ENCODE assay signal across 9 mouse cellular contexts in genomic region chr2:168923706-168924105, GRCm38 (mm10). TPM values are rescaled to one million over a fixed set of nuclear protein-coding genes. Genes with fewer than 3 reads are reported as not detected.
A peak's percentile ranks its signal among the peaks of the same experiment; 100 is the strongest.
DNase-seq lines count a peak whose midpoint lies in the region; ATAC-seq and TF ChIP-seq lines count a peak whose summit lies in the region.
"Had no signal": no experiment of that assay in that cellular context is flagged by ENCODE, and none has a peak within 500 bp of the region (broad histone marks: within the 10 kb centered on the region; RNA-seq: fewer than 3 reads in every experiment).

No protein-coding gene starts in this region.

- no peaks in the 10 kb centered on the region for H3K4me1 ChIP-seq in heart, embryonic 12.5 days (replicated peaks)
- no peaks in the 10 kb centered on the region for H3K4me1 ChIP-seq in embryonic facial prominence, embryonic 14.5 days (ENCODE audit: control insufficient read depth, insufficient read depth, low read length)
- no peaks in the 10 kb centered on the region; the same call in 1 of the 2 replicates for H3K4me1 ChIP-seq in limb, embryonic 14.5 days (ENCODE audit: control insufficient read depth, insufficient read depth, low read length)
- H3K4me1 ChIP-seq: heart, embryonic 15.5 days had no signal

- peaks cover 27% of the 10 kb centered on the region for H3K36me3 ChIP-seq in heart, embryonic 12.5 days
- peaks cover 30% of the 10 kb centered on the region for H3K36me3 ChIP-seq in embryonic facial prominence, embryonic 14.5 days (ENCODE audit: control insufficient read depth, insufficient read depth, low read length)
- H3K36me3 ChIP-seq in limb, embryonic 14.5 days (ENCODE audit: control insufficient read depth, insufficient read depth, low read length), result peaks cover 18% of the 10 kb centered on the region

- H3K9me3 ChIP-seq in heart, embryonic 12.5 days (replicated peaks), result 0 out of 2 replicates have a peak, but pooled peaks cover 4% of the 10 kb centered on the region
- H3K9me3 ChIP-seq in embryonic facial prominence, embryonic 14.5 days (ENCODE audit: control insufficient read depth, low read length), result 0 out of 2 replicates have a peak, but pooled peaks cover 6% of the 10 kb centered on the region
- H3K9me3 ChIP-seq in limb, embryonic 14.5 days (ENCODE audit: control insufficient read depth, low read length), result no peaks in the 10 kb centered on the region
- H3K9me3 ChIP-seq: heart, embryonic 15.5 days had no signal

- no peak overlapping the region for H3K4me2 ChIP-seq in heart, embryonic 12.5 days
- H3K4me2 ChIP-seq in embryonic facial prominence, embryonic 14.5 days (ENCODE audit: low read depth, low read length), result no peak overlapping the region
- no peak overlapping the region for H3K4me2 ChIP-seq in limb, embryonic 14.5 days (replicated peaks; ENCODE audit: low read depth, low read length, severe bottlenecking)
- H3K4me2 ChIP-seq: heart, embryonic 15.5 days had no signal

- ATAC-seq in heart, embryonic 12.5 days (ENCODE audit: insufficient number of reproducible peaks, low FRiP score), result no peak
- ATAC-seq in embryonic facial prominence, embryonic 14.5 days (ENCODE audit: low read depth), result no peak
- peak; percentile 20; the same call in 1 of the 2 replicates for ATAC-seq in limb, embryonic 14.5 days (ENCODE audit: low FRiP score, low read depth)
- no peak for ATAC-seq in megakaryocyte-erythroid progenitor cell, adult 5-6 weeks (replicated peaks; ENCODE audit: low FRiP score, low TSS enrichment, poor library complexity, severe bottlenecking)

- intact Hi-C loops in heart, postnatal 10 days (cut with DNase I), result no loop called here

- 12% methylated on average over 9 of the region's 9 CpGs for WGBS in heart, embryonic 12.5 days
- WGBS in embryonic facial prominence, embryonic 14.5 days, result 8% methylated on average over 9 of the region's 9 CpGs
- 8% methylated on average over 9 of the region's 9 CpGs for WGBS in limb, embryonic 14.5 days

- DNase-seq in heart, postnatal 10 days, result peak; percentile 58 to 72
- peak; percentile 42 for DNase-seq in thymus, postnatal 0 days (ENCODE audit: low spot score)
- no peak for DNase-seq in thymus, adult 18-20 months
- peak; percentile 70 for DNase-seq in embryonic facial prominence, embryonic 14.5 days (ENCODE audit: low spot score)
- DNase-seq in limb, embryonic 14.5 days (ENCODE audit: low spot score), result peak; percentile 58
- no peak for DNase-seq in spleen, postnatal 4 days (ENCODE audit: low spot score in 2 of 2)

- no peak overlapping the region for H3K27ac ChIP-seq in heart, embryonic 12.5 days (ENCODE audit: poor library complexity, severe bottlenecking)
- no peak overlapping the region for H3K27ac ChIP-seq in embryonic facial prominence, embryonic 14.5 days (replicated peaks; ENCODE audit: low read depth, low read length)
- H3K27ac ChIP-seq in limb, embryonic 14.5 days (replicated peaks; ENCODE audit: low read depth, low read length), result no peak overlapping the region
- H3K27ac ChIP-seq: heart, embryonic 15.5 days had no signal

- no peak for TF ChIP-seq POLR2A in limb, embryonic 14.5 days (IDR thresholded peaks at IDR 0.05; ENCODE audit: borderline replicate concordance, extremely low read depth, insufficient read depth, insufficient read length)

- peaks cover 11% of the 10 kb centered on the region for H3K27me3 ChIP-seq in heart, embryonic 12.5 days (replicated peaks)
- no peaks in the 10 kb centered on the region for H3K27me3 ChIP-seq in embryonic facial prominence, embryonic 14.5 days (replicated peaks; ENCODE audit: control insufficient read depth, insufficient read depth, low read length)
- H3K27me3 ChIP-seq in limb, embryonic 14.5 days (ENCODE audit: control insufficient read depth, insufficient read depth, low read length), result no peaks in the 10 kb centered on the region

- no peak overlapping the region for H3K4me3 ChIP-seq in heart, embryonic 12.5 days
- no peak overlapping the region for H3K4me3 ChIP-seq in embryonic facial prominence, embryonic 14.5 days (ENCODE audit: low read depth, low read length)
- no peak overlapping the region for H3K4me3 ChIP-seq in limb, embryonic 14.5 days (replicated peaks; ENCODE audit: low read length)
- H3K4me3 ChIP-seq: heart, embryonic 15.5 days had no signal

- no peak overlapping the region for H3K9ac ChIP-seq in heart, embryonic 12.5 days
- H3K9ac ChIP-seq in embryonic facial prominence, embryonic 14.5 days (ENCODE audit: low read depth, low read length), result no peak overlapping the region
- no peak overlapping the region for H3K9ac ChIP-seq in limb, embryonic 14.5 days (ENCODE audit: low read depth, low read length, severe bottlenecking)
- H3K9ac ChIP-seq: heart, embryonic 15.5 days had no signal

RNA-seq across cellular contexts. Expression of gene Zfp64, which starts 31.7 kb away (rescaled TPM):
- total RNA-seq in heart, postnatal 10 days (2021), result 10 to 100 TPM; 11.7 to 12.1 TPM
- polyA plus RNA-seq in heart, embryonic 12.5 days (2016; fragmentation: Nextera tagmentation; extraction: Ambion mirVana), result 20.8 and 21.0 TPM in 2 replicates
- 33.8 and 35.0 TPM in 2 replicates for polyA plus RNA-seq in thymus, postnatal 0 days (2015; fragmentation: Nextera tagmentation; extraction: Ambion mirVana)
- 39.0 and 41.9 TPM in 2 replicates for polyA plus RNA-seq in embryonic facial prominence, embryonic 14.5 days (2014; fragmentation: Nextera tagmentation; extraction: Ambion mirVana)
- polyA plus RNA-seq in limb, embryonic 14.5 days (2012; rRNA removed), result 46.0 and 55.3 TPM in 2 replicates
- polyA plus RNA-seq in limb, embryonic 14.5 days (2014; fragmentation: Nextera tagmentation; extraction: Ambion mirVana), result 49.5 and 50.6 TPM in 2 replicates
- 17.2 and 22.5 TPM in 2 replicates for total RNA-seq in megakaryocyte-erythroid progenitor cell, adult 5-6 weeks (2014; fragmentation: Nextera tagmentation)
- total RNA-seq in megakaryocyte-erythroid progenitor cell, adult 5-6 weeks (2017), result 31.3 and 35.5 TPM in 2 replicates

Comparison
In these comparisons a context has a peak if more than half of its experiments do, and no peak if none do; other contexts are left out.
1. DNase-seq: peak in heart, postnatal 10 days (2 of 2), thymus, postnatal 0 days (single experiment), embryonic facial prominence, embryonic 14.5 days (single experiment) and limb, embryonic 14.5 days (single experiment); none in thymus, adult 18-20 months (0 of 2) and spleen, postnatal 4 days (0 of 2).